Mouse (Mus musculus) heart, postnatal 0 days (tissue): Measurements from ENCODE around the gene Rcn2.

Experiments used
- CTCF ChIP-seq: IDR thresholded peaks from 2 replicates; pipeline ENCODE4 v1.5.1; 2016; ENCODE audit warnings: antibody characterized with exemption, control low read depth, low read depth
- EP300 ChIP-seq: IDR thresholded peaks from 2 replicates; pipeline ENCODE4 v1.6.1; 2016; ENCODE audit warnings: antibody characterized with exemption, low read depth

GRCm38 (mm10) chr9:56024772-56025171 lies 16.9 kb upstream of the Rcn2 start:
- peak; percentile 37 for TF ChIP-seq CTCF
- no peak for TF ChIP-seq EP300
